In the genomic region with DNA sequence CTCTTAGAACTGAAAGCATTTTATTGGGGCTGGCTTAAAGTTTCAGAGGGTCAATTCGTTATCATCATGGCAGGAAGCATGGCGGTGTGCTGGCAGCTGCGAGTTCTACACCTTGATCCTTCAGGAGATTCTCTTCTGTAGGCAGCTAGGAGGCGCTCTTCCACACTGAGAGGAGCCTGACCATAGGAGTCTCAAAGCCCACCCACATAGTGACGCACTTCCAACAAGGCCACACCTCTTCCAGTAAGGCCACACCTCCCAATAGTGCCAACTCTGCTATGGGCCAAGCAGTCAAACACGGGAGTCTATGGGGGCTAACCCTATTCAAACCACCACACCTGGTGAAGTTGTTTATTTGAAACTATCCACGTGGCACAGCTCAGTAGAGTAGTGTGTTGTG, we compare ENCODE assay signal across 9 mouse cellular contexts. TPM values are rescaled to one million over a fixed set of nuclear protein-coding genes. Genes with fewer than 3 reads are reported as not detected.
DNase-seq lines count a peak whose midpoint lies in the region; ATAC-seq and TF ChIP-seq lines count a peak whose summit lies in the region.
"Had no signal": no experiment of that assay in that cellular context is flagged by ENCODE, and none has a peak within 500 bp of the region (broad histone marks: within the 10 kb centered on the region; RNA-seq: fewer than 3 reads in every experiment).

No protein-coding gene starts in this region.

- WGBS in lung, adult 2 months = 54% methylated on average over 7 of the region's 7 CpGs

- H3K4me3 ChIP-seq in lung, adult 2 months (replicated peaks; ENCODE audit: extremely low read depth, low read depth, low read length) = no peak overlapping the region

- no peaks in the 10 kb centered on the region; the same call in 1 of the 2 replicates for H3K4me1 ChIP-seq in lung, adult 2 months (ENCODE audit: control insufficient read depth, insufficient read depth, low read length)

- no peak for DNase-seq in lung, adult 2 months
- no peak for DNase-seq in lung, postnatal 14 days
- DNase-seq in R1 (ENCODE audit: low read depth, low spot score) = peak; percentile 86
- peak; percentile 37 to 46 for DNase-seq in natural killer cell, adult 2 months (ENCODE audit: low spot score in 2 of 2)
- no peak for DNase-seq in heart, adult 11 months
- DNase-seq in cerebellum, adult 11 months = no peak
- DNase-seq: cerebellum, postnatal 25 days had no signal

- no peak for TF ChIP-seq POLR2A in lung, adult 2 months (IDR thresholded peaks at IDR 0.05; ENCODE audit: borderline replicate concordance, extremely low read depth, low read depth, low read length)

- ATAC-seq in erythroblast, adult 5-6 weeks (replicated peaks; ENCODE audit: low FRiP score, poor library complexity, severe bottlenecking) = peak; percentile 97
- ATAC-seq: hindbrain, embryonic 16.5 days had no signal

- peak; percentile 28; the same call in 1 of the 2 replicates for TF ChIP-seq CTCF in lung, adult 2 months (IDR thresholded peaks at IDR 0.05; ENCODE audit: insufficient read depth, low read length)

RNA-seq across cellular contexts. Expression of gene Chst11, which starts 24.0 kb away (rescaled TPM):
- 12.6 and 15.7 TPM in 2 replicates for polyA plus RNA-seq in lung, adult 2 months (2012; rRNA removed)
- total RNA-seq in erythroblast, adult 5-6 weeks (2015; ENCODE audit: low replicate concordance) = 1.7 and 7.3 TPM in 2 replicates
- total RNA-seq in erythroblast, adult 5-6 weeks (2017; ENCODE audit: low replicate concordance) = 7.0 and 9.5 TPM in 2 replicates

Comparison
In these comparisons a context has a peak if more than half of its experiments do, and no peak if none do; other contexts are left out.
1. DNase-seq: peak in R1 (single experiment) and natural killer cell, adult 2 months (2 of 2); none in lung, adult 2 months (single experiment), lung, postnatal 14 days (single experiment), heart, adult 11 months (single experiment) and cerebellum, adult 11 months (single experiment).